Mouse (Mus musculus) heart, adult 2 months (tissue): ENCODE results near the gene Cpeb3.

Experiments
- EP300 ChIP-seq: fragments of 200-500 bp; IDR thresholded peaks from 2 replicates; pipeline ENCODE4 v1.6.1; 2011; ENCODE audit warnings: low read depth, low read length, control low read depth; ENCODE audit not compliant: insufficient read depth
- POLR2A ChIP-seq: fragments of 200-500 bp; IDR thresholded peaks from 2 replicates; pipeline ENCODE4 v1.6.1; 2011; ENCODE audit warnings: mild to moderate bottlenecking, low read depth, low read length, control low read depth; ENCODE audit not compliant: insufficient read depth

GRCm38 (mm10) chr19:37076116-37076515 lies 132.3 kb downstream of the Cpeb3 start:
- TF ChIP-seq POLR2A (no peak), EP300 (no peak)
